Mouse (Mus musculus): Measurements from ENCODE around the gene AC124108.1. TPM values are rescaled to one million over a fixed set of nuclear protein-coding genes. Genes with fewer than 3 reads are reported as not detected.
A peak's percentile ranks its signal among the peaks of the same experiment; 100 is the strongest.

The AC124108.1 gene
- polyA plus RNA-seq, 1 experiment from 2014 or later = 0.03 TPM

GRCm38 (mm10) chr1:132200562-132201510, 9.6 kb downstream of the AC124108.1 start:
- Histone ChIP-seq H3K4me2 (peak overlapping the region; percentile 36), H3K27me3 (ENCODE audit: control insufficient read depth, insufficient read depth, low read length) (peaks cover 42% of the 10 kb centered on the region), H3K9ac (ENCODE audit: low read depth, low read length) (no peak overlapping the region), H3K9me3 (replicated peaks; ENCODE audit: control insufficient read depth, low read length) (no peaks in the 10 kb centered on the region), H3K4me3 (ENCODE audit: low read depth, low read length) (peak overlapping the region; percentile 16; the same call in 1 of the 2 replicates), H3K4me1 (ENCODE audit: control insufficient read depth, insufficient read depth, low read length) (peaks cover 8% of the 10 kb centered on the region), H3K36me3 (ENCODE audit: control insufficient read depth, insufficient read depth, low read length) (no peaks in the 10 kb centered on the region), H3K27ac (ENCODE audit: low read depth, low read length) (no peak overlapping the region)
- no peak for ATAC-seq (replicated peaks; ENCODE audit: insufficient number of reproducible peaks, low FRiP score, low TSS enrichment)
- 22% methylated on average over 11 of the region's 11 CpGs for WGBS (ENCODE audit: insufficient replicate concordance)

GRCm38 (mm10) chr1:132201511-132201860, 10.2 kb downstream of the AC124108.1 start:
- peaks cover 8% of the 10 kb centered on the region for H3K4me1 ChIP-seq (ENCODE audit: control insufficient read depth, insufficient read depth, low read length)
- H3K9ac ChIP-seq (ENCODE audit: low read depth, low read length) = no peak overlapping the region
- no peak overlapping the region for H3K27ac ChIP-seq (ENCODE audit: low read depth, low read length)
- peaks cover 39% of the 10 kb centered on the region for H3K27me3 ChIP-seq (ENCODE audit: control insufficient read depth, insufficient read depth, low read length)
- no peak for ATAC-seq (replicated peaks; ENCODE audit: insufficient number of reproducible peaks, low FRiP score, low TSS enrichment)
- 23% methylated on average over 4 of the region's 4 CpGs for WGBS (ENCODE audit: insufficient replicate concordance)
- H3K36me3 ChIP-seq (ENCODE audit: control insufficient read depth, insufficient read depth, low read length) = no peaks in the 10 kb centered on the region
- no peak overlapping the region for H3K4me3 ChIP-seq (ENCODE audit: low read depth, low read length)
- no peak overlapping the region for H3K4me2 ChIP-seq
- H3K9me3 ChIP-seq (replicated peaks; ENCODE audit: control insufficient read depth, low read length) = no peaks in the 10 kb centered on the region

GRCm38 (mm10) chr1:132201936-132202335, 10.7 kb downstream of the AC124108.1 start:
- WGBS (ENCODE audit: insufficient replicate concordance) = 54% methylated on average over 2 of the region's 2 CpGs
- H3K27me3 ChIP-seq (ENCODE audit: control insufficient read depth, insufficient read depth, low read length) = peaks cover 37% of the 10 kb centered on the region
- H3K4me1 ChIP-seq (ENCODE audit: control insufficient read depth, insufficient read depth, low read length) = peaks cover 8% of the 10 kb centered on the region
- H3K4me3 ChIP-seq (ENCODE audit: low read depth, low read length) = no peak overlapping the region
- H3K36me3 ChIP-seq (ENCODE audit: control insufficient read depth, insufficient read depth, low read length) = no peaks in the 10 kb centered on the region
- no peak overlapping the region for H3K9ac ChIP-seq (ENCODE audit: low read depth, low read length)
- ATAC-seq (replicated peaks; ENCODE audit: insufficient number of reproducible peaks, low FRiP score, low TSS enrichment) = no peak
- H3K27ac ChIP-seq (ENCODE audit: low read depth, low read length) = no peak overlapping the region
- H3K9me3 ChIP-seq (replicated peaks; ENCODE audit: control insufficient read depth, low read length) = no peaks in the 10 kb centered on the region
- H3K4me2 ChIP-seq = no peak overlapping the region

- Histone ChIP-seq H3K9me3 (replicated peaks; ENCODE audit: control insufficient read depth, low read length) (no peaks in the 10 kb centered on the region), H3K27me3 (ENCODE audit: control insufficient read depth, insufficient read depth, low read length) (peaks cover 32% of the 10 kb centered on the region)
- 86% methylated on average over 5 of the region's 5 CpGs for WGBS (ENCODE audit: insufficient replicate concordance)
These were observed 11.5 kb downstream of the AC124108.1 start for GRCm38 (mm10) chr1:132202771-132203170.

GRCm38 (mm10) chr1:132205958-132206357, 14.7 kb downstream of the AC124108.1 start:
- Histone ChIP-seq H3K36me3 (ENCODE audit: control insufficient read depth, insufficient read depth, low read length) (no peaks in the 10 kb centered on the region), H3K27me3 (ENCODE audit: control insufficient read depth, insufficient read depth, low read length) (peaks cover 14% of the 10 kb centered on the region; the same call in 1 of the 2 replicates), H3K4me2 (no peak overlapping the region), H3K4me1 (ENCODE audit: control insufficient read depth, insufficient read depth, low read length) (peaks cover 17% of the 10 kb centered on the region), H3K4me3 (ENCODE audit: low read depth, low read length) (no peak overlapping the region), H3K9me3 (replicated peaks; ENCODE audit: control insufficient read depth, low read length) (no peaks in the 10 kb centered on the region), H3K27ac (ENCODE audit: low read depth, low read length) (no peak overlapping the region), H3K9ac (ENCODE audit: low read depth, low read length) (no peak overlapping the region)
- ATAC-seq (replicated peaks; ENCODE audit: insufficient number of reproducible peaks, low FRiP score, low TSS enrichment) = no peak
- 31% methylated on average over 5 of the region's 5 CpGs for WGBS (ENCODE audit: insufficient replicate concordance)

More at GRCm38 (mm10) chr1:132202771-132203170, 11.5 kb downstream of the AC124108.1 start:
- no peak overlapping the region for H3K4me3 ChIP-seq (ENCODE audit: low read depth, low read length)
- H3K27ac ChIP-seq (ENCODE audit: low read depth, low read length) = no peak overlapping the region
- ATAC-seq (replicated peaks; ENCODE audit: insufficient number of reproducible peaks, low FRiP score, low TSS enrichment) = no peak
- H3K4me1 ChIP-seq (ENCODE audit: control insufficient read depth, insufficient read depth, low read length) = peaks cover 13% of the 10 kb centered on the region
- no peak overlapping the region for H3K4me2 ChIP-seq
- no peaks in the 10 kb centered on the region for H3K36me3 ChIP-seq (ENCODE audit: control insufficient read depth, insufficient read depth, low read length)
- no peak overlapping the region for H3K9ac ChIP-seq (ENCODE audit: low read depth, low read length)

- Histone ChIP-seq H3K9me3 (replicated peaks; ENCODE audit: control insufficient read depth, low read length) (no peaks in the 10 kb centered on the region), H3K9ac (ENCODE audit: low read depth, low read length) (no peak overlapping the region), H3K4me2 (no peak overlapping the region), H3K4me1 (ENCODE audit: control insufficient read depth, insufficient read depth, low read length) (peaks cover 20% of the 10 kb centered on the region), H3K4me3 (ENCODE audit: low read depth, low read length) (no peak overlapping the region), H3K27ac (ENCODE audit: low read depth, low read length) (no peak overlapping the region), H3K36me3 (ENCODE audit: control insufficient read depth, insufficient read depth, low read length) (no peaks in the 10 kb centered on the region), H3K27me3 (ENCODE audit: control insufficient read depth, insufficient read depth, low read length) (peaks cover 16% of the 10 kb centered on the region; the same call in 1 of the 2 replicates)
- 49% methylated on average over 3 of the region's 3 CpGs for WGBS (ENCODE audit: insufficient replicate concordance)
- ATAC-seq (replicated peaks; ENCODE audit: insufficient number of reproducible peaks, low FRiP score, low TSS enrichment) = no peak
These were observed 15.6 kb downstream of the AC124108.1 start for GRCm38 (mm10) chr1:132206828-132207227.

GRCm38 (mm10) chr1:132208154-132208553, 16.9 kb downstream of the AC124108.1 start:
- H3K4me3 ChIP-seq (ENCODE audit: low read depth, low read length) = no peak overlapping the region
- no peak overlapping the region for H3K27ac ChIP-seq (ENCODE audit: low read depth, low read length)
- no peak for ATAC-seq (replicated peaks; ENCODE audit: insufficient number of reproducible peaks, low FRiP score, low TSS enrichment)
- H3K4me2 ChIP-seq = no peak overlapping the region
- H3K27me3 ChIP-seq (ENCODE audit: control insufficient read depth, insufficient read depth, low read length) = peaks cover 15% of the 10 kb centered on the region
- WGBS (ENCODE audit: insufficient replicate concordance) = 16% methylated on average over 4 of the region's 4 CpGs
- no peaks in the 10 kb centered on the region for H3K36me3 ChIP-seq (ENCODE audit: control insufficient read depth, insufficient read depth, low read length)
- H3K4me1 ChIP-seq (ENCODE audit: control insufficient read depth, insufficient read depth, low read length) = peaks cover 27% of the 10 kb centered on the region
- H3K9ac ChIP-seq (ENCODE audit: low read depth, low read length) = no peak overlapping the region
- no peaks in the 10 kb centered on the region for H3K9me3 ChIP-seq (replicated peaks; ENCODE audit: control insufficient read depth, low read length)

GRCm38 (mm10) chr1:132209400-132209799, 18.1 kb downstream of the AC124108.1 start:
- 75% methylated on average over 10 of the region's 10 CpGs for WGBS (ENCODE audit: insufficient replicate concordance)

More at GRCm38 (mm10) chr1:132209400-132209799, 18.1 kb downstream of the AC124108.1 start:
- no peak overlapping the region for H3K4me3 ChIP-seq (ENCODE audit: low read depth, low read length)
- ATAC-seq (replicated peaks; ENCODE audit: insufficient number of reproducible peaks, low FRiP score, low TSS enrichment) = no peak
- no peaks in the 10 kb centered on the region for H3K9me3 ChIP-seq (replicated peaks; ENCODE audit: control insufficient read depth, low read length)
- H3K27ac ChIP-seq (ENCODE audit: low read depth, low read length) = no peak overlapping the region
- peaks cover 11% of the 10 kb centered on the region for H3K27me3 ChIP-seq (ENCODE audit: control insufficient read depth, insufficient read depth, low read length)
- peaks cover 27% of the 10 kb centered on the region for H3K4me1 ChIP-seq (ENCODE audit: control insufficient read depth, insufficient read depth, low read length)
- H3K4me2 ChIP-seq = no peak overlapping the region
- no peak overlapping the region for H3K9ac ChIP-seq (ENCODE audit: low read depth, low read length)
- H3K36me3 ChIP-seq (ENCODE audit: control insufficient read depth, insufficient read depth, low read length) = no peaks in the 10 kb centered on the region
